Mouse (Mus musculus) testis, adult 2 months (tissue): ENCODE results near the gene Ndufb11. TPM values are rescaled to one million over a fixed set of nuclear protein-coding genes. Genes with fewer than 3 reads are reported as not detected.

Source experiments
- H3K27ac ChIP-seq: fragments of 200-500 bp; 2 replicates; pipeline ENCODE4 v1.5.1; 2012; ENCODE audit warnings: low read depth, low read length; ENCODE audit not compliant: control insufficient read depth, insufficient read depth
- H3K27me3 ChIP-seq: fragments of 200-500 bp; 2 replicates; pipeline ENCODE4 v1.6.1; 2012; ENCODE audit warnings: mild to moderate bottlenecking, low read length, moderate library complexity; ENCODE audit not compliant: control insufficient read depth, insufficient read depth
- H3K36me3 ChIP-seq: fragments of 200-500 bp; 2 replicates; pipeline ENCODE4 v1.6.1; 2012; ENCODE audit warnings: mild to moderate bottlenecking, low read length; ENCODE audit not compliant: control insufficient read depth, insufficient read depth
- H3K4me1 ChIP-seq: fragments of 200-500 bp; 2 replicates; pipeline ENCODE4 v1.6.1; 2012; ENCODE audit warnings: low read length; ENCODE audit not compliant: control insufficient read depth, insufficient read depth
- H3K4me3 ChIP-seq: fragments of 200-500 bp; 2 replicates; pipeline ENCODE4 v1.5.1; 2012; ENCODE audit warnings: low read depth, mild to moderate bottlenecking, low read length, moderate library complexity, mixed read lengths; ENCODE audit not compliant: control insufficient read depth
- CTCF ChIP-seq: fragments of 200-500 bp; IDR thresholded peaks from 2 replicates; pipeline ENCODE4 v1.5.1; 2012; ENCODE audit warnings: low read depth, mild to moderate bottlenecking, inconsistent platforms, low read length, moderate library complexity; ENCODE audit not compliant: control insufficient read depth, insufficient read depth, insufficient replicate concordance
- POLR2A ChIP-seq: fragments of 200-500 bp; IDR thresholded peaks from 2 replicates; pipeline ENCODE4 v1.6.1; 2012; ENCODE audit warnings: low read depth, mild to moderate bottlenecking, inconsistent platforms, low read length, moderate library complexity; ENCODE audit not compliant: control insufficient read depth
- polyA plus RNA-seq: library from polyadenylated mRNA; depleted of rRNA; stranded (reverse); fragments of >200 nt; gene quantifications from 2 replicates; pipeline ENCODE4 v1.2.3, GENCODE M21; 2012; rRNA removed

The Ndufb11 gene
- polyA plus RNA-seq, 1 experiment: 18.3 TPM

DNA sequence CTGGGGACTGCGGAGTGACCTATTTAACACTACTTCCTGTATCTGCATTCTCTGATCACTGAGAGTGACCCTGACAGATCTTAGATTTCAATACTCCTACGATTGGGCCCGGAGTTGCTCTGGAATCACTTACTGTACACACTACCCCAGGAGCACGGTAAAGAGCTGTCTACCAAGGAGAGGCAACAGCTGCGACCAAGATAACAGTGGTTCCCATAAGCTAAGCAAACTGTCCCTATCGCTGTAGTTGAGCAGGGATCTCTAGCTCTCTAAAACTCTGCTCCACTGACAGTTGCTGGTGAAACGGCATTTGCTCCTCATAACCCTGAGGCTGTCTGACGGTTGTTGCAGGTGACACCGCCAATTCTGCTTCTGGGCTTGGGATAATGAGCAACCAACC, 44.7 kb downstream of the Ndufb11 start:
- no peak for TF ChIP-seq CTCF
- TF ChIP-seq POLR2A: no peak
- no peak overlapping the region for H3K4me3 ChIP-seq
- no peak overlapping the region for H3K27ac ChIP-seq
- no peaks in the 10 kb centered on the region for H3K4me1 ChIP-seq
- H3K27me3 ChIP-seq: no peaks in the 10 kb centered on the region
- no peaks in the 10 kb centered on the region for H3K36me3 ChIP-seq

DNA sequence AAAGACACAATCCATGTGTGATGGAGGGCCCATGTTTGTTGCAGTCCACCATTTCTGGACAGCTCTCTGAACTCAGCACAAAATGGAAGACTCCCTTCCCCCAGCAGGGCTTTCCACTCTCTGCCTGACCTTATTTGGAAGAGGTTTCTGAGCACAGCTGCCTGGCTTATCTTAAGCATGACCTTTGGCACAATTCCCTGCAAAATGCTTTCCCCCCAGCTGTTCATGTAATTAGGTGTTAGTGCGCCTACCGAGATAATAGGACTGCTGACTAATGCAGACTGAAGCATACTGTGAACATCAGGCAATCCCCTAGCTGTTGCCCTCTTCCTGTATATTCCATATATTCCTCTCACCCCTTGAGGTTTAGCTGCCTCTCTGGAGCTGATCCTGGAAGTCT, 46.4 kb downstream of the Ndufb11 start:
- Histone ChIP-seq H3K4me1 (no peaks in the 10 kb centered on the region), H3K27ac (no peak overlapping the region), H3K27me3 (no peaks in the 10 kb centered on the region), H3K36me3 (no peaks in the 10 kb centered on the region), H3K4me3 (no peak overlapping the region)
- TF ChIP-seq POLR2A: no peak
- no peak for TF ChIP-seq CTCF

Other genes starting within 250 kb of the Ndufb11 start
- 2.7 and 4.0 TPM in 2 replicates for gene Jade3, start 191.9 kb downstream of the Ndufb11 start, polyA plus RNA-seq
- 0.06 and 0.36 TPM in 2 replicates for gene Rgn, start 67.8 kb downstream of the Ndufb11 start, polyA plus RNA-seq
- gene Rbm10, start 116 bp downstream of the Ndufb11 start, polyA plus RNA-seq: 9.2 and 11.8 TPM in 2 replicates
- 122 and 144 TPM in 2 replicates for gene Uba1, start 40.7 kb upstream of the Ndufb11 start, polyA plus RNA-seq
- 135 and 145 TPM in 2 replicates for gene Cdk16, start 70.3 kb upstream of the Ndufb11 start, polyA plus RNA-seq
- 4.9 and 5.6 TPM in 2 replicates for gene Usp11, start 86.3 kb upstream of the Ndufb11 start, polyA plus RNA-seq
- gene Araf, start 180.2 kb upstream of the Ndufb11 start, polyA plus RNA-seq: 25.5 and 29.4 TPM in 2 replicates